Mouse (Mus musculus) yolk sac, embryonic 10.5 days (tissue): ENCODE measurements at regions not wholly inside any gene's neighbourhood (a gene's known extent, or its start where the extent isn't known, plus 50 kb on each side); places are given as distances from the start of the nearest gene placed in this dataset.

ENCODE experiments used
- DNase-seq: peaks from one replicate; pipeline ENCODE4 v3.0.0-alpha.2; 2017; ENCODE audit warnings: low spot score

DNA sequence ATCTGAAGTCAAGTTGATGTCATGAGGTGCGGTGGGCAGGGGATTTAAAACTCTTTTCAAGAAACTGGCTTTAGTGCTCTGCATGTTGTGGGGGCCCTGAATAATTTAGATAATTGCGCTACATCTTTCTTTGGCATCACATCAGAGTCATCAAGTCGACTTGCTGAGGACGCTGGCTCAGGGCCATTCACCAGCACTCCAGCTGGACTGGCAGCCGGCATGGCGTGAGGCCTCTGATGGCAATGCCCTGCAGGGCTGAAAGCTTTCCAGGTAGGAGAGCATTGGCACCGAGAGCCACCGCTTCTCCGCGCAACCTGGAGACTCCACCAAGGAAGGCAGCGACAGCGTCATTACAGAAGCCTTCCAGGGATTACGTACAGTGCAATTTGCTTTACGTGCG, 207.8 kb upstream of the Klf4 start:
- DNase-seq, result no peak

- no peak for DNase-seq
These were observed 206.4 kb upstream of the Klf4 start for GRCm38 (mm10) chr4:55738714-55739113.

- no peak for DNase-seq
These were observed 203.2 kb upstream of the Klf4 start for GRCm38 (mm10) chr4:55735453-55735852.

- no peak for DNase-seq
These were observed 202.1 kb upstream of the Klf4 start for GRCm38 (mm10) chr4:55734331-55734730.

- no peak for DNase-seq
These were observed 201.0 kb upstream of the Klf4 start for GRCm38 (mm10) chr4:55733223-55733622.

GRCm38 (mm10) chr4:55732006-55732405, 199.7 kb upstream of the Klf4 start:
- no peak for DNase-seq

DNA sequence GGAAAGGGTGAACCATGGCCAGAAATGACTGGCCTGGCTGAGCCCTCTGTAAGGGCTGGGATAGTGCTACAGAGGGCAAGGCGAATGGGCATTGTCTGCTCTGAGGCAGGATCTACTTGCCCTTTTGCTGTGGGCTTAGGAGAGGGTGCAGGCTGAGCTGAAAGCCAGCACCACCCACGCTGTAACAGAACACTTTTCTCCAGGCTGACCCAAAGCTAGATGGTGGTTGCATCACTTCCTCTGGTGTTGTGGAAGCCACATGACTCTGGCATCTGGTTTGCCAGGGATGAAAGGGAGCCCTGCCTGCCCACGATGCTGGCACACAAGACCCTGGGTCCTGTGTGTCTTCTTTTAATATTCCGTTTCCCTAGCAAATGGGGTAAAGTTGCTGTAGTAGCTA, 198.0 kb upstream of the Klf4 start:
- no peak for DNase-seq

DNA sequence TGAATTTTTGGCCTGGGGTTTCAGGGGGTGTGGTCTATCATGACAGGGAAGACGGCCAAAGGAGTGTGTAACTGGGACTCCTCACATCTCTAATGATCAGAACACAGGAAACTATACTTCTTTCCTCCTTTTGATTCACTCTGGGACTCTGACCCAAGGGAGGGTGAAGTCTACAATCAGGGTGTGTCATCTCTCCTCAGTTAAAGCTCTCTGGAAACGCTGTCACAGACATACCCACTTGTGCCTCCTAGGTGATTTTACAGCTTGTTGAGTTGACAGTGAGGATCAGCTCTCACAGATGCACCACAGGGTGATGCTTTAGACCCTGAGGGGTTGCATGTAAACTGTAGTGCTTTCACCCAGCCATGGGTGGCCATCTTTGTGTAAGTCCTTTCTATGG, 194.9 kb upstream of the Klf4 start:
- no peak for DNase-seq

DNA sequence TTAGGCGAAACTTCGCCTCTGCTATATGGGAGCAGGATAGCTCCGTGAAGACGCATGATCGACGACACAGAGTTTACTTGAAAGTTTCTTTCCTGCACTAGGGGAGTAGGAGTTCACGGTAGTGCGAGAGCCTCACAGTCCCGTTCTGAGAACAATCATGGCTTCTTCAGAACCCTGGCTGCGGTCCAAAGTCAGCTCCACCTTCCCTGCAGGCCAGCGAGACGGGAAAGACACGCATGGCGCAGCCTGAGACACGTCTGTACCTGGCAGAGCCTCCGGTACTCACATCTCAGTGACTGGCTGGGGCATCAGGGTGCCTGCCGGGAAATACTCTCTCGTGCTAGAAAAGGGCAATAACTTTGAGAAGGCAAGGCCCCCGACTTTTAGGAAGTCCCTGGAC, 193.8 kb upstream of the Klf4 start:
- no peak for DNase-seq

GRCm38 (mm10) chr4:55724286-55724685, 192.0 kb upstream of the Klf4 start:
- no peak for DNase-seq

- no peak for DNase-seq
These were observed 190.9 kb upstream of the Klf4 start for GRCm38 (mm10) chr4:55723124-55723523.

- DNase-seq, result no peak
These were observed 190.1 kb upstream of the Klf4 start for GRCm38 (mm10) chr4:55722388-55722787.

DNA sequence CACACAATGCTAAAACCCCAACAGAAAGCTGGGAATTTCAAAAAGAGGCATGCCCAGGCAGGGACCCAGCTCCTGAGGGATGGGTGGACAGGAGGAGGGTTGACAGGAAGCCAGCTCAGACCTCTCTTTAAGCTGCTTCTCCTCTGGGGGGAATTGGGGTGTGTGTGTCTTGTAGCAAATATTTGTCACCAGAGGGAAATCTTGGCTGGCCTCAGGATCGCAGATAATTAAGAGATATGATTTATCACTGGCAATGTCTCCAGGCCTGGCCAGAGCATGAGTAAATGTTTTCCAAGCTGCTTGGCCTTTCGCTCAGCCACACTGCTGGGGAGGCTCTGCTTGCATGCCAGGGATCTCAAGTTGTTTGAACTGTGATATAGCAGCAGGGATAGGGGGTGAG, 189.6 kb upstream of the Klf4 start:
- DNase-seq, result no peak

- no peak for DNase-seq
These were observed 186.2 kb upstream of the Klf4 start for GRCm38 (mm10) chr4:55718438-55718837.

DNA sequence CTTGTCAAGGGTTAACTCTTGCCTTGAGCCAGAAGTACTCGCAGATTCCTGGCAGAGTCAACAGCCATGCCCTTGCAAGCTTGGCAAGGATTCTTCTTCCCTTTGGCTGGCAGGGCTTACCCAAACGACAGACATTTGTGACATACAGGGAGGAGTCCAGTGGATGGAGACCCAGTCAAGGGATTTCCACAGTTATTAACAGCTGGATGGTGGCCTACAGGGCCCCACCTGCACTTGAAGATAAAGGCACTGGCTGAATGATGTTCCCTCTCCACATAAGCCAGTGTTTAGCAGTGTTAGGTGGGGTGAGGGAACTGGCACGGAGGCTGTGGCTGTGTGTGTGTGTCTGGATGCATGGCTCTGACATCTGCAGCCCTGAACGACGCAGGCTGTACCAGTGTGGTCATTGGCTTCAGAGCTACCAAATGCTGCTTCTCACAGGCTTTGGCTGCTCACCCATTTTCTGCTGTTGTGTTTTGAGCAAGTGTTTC, 183.9 kb upstream of the Klf4 start:
- DNase-seq, result no peak

- DNase-seq, result no peak
These were observed 179.5 kb upstream of the Klf4 start for GRCm38 (mm10) chr4:55711500-55712341.

DNA sequence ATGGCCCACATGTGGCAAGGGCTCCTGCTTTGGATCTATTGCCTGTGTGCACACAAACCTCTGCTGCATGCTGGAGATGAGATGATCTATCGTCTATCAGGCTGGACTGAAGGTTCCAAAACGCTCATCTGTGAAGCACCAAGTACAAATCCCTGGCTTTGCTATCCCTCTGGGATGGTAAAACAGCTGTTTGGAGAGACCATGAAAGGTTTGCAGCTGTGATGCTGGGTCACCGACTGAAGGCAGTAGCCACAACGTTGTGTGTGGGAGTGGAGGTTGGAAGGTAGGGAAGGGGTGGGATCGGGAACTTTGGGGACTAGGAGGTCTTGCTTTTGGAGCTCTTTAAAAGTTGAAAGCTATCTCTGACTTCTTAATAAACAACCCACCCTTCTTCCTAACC, 178.2 kb upstream of the Klf4 start:
- no peak for DNase-seq

DNA sequence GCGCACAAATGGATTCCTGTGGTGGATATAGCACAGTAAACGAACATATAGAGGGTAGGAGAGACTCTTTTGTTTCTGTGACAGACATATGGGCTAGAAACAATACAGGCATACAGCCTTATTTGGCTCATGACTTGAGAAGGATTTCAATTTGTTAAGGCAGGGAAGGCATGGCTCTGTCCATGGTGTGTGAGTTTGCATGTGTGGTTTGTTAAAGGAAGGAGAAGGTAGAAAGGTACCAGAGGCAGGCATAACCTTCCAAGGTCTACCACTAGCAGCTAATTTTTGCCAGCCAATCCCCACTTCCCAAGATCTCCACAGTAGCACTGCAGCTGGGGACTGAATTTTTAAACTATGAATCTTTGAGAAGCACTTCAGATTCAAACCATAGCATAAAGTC, 176.5 kb upstream of the Klf4 start:
- no peak for DNase-seq

- no peak for DNase-seq
These were observed 175.7 kb upstream of the Klf4 start for GRCm38 (mm10) chr4:55707916-55708315.

DNA sequence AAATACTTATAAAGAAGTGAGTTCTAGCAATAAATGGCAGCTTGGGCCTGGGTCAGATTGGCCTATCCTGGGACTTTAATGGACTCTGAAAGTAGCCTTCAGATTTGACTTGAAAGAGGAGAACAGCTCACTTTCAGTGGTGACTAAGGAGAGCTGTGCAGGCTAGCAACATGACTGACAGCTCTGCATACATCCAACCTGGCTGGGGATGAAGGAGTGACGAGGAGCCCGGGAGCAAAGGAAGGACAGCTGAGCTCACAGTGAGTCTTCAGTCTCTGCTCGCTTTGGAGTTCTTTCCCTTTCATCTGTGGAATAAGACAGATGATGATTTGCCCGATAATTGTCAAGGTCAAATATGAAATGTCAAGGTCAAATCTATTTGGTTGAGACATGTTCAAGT, 172.7 kb upstream of the Klf4 start:
- no peak for DNase-seq

GRCm38 (mm10) chr4:55703346-55703916, 171.2 kb upstream of the Klf4 start:
- DNase-seq, result no peak

- DNase-seq, result no peak
These were observed 169.1 kb upstream of the Klf4 start for GRCm38 (mm10) chr4:55701334-55701733.

DNA sequence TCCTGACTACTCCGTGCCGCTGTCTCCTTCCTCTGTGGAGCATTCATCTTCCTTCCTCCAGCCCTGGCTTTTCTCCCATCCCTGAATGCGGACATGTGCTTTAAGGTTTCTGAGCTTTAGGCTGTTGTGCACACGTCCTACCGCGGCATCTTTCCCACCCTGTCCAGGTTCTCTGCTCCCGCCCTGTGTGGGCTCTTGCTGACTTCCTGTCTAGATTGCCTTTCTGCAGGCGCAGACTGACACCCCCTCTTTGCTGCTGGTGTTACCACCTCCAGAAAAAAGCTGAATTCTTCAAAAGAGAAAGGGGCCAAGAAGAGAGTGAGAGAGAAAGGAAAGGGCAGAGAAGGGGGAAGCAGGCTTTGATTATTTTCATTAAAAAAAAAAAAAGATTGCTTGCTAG, 167.7 kb upstream of the Klf4 start:
- no peak for DNase-seq

GRCm38 (mm10) chr4:55699161-55699560, 166.9 kb upstream of the Klf4 start:
- DNase-seq, result no peak
